In the genomic region with DNA sequence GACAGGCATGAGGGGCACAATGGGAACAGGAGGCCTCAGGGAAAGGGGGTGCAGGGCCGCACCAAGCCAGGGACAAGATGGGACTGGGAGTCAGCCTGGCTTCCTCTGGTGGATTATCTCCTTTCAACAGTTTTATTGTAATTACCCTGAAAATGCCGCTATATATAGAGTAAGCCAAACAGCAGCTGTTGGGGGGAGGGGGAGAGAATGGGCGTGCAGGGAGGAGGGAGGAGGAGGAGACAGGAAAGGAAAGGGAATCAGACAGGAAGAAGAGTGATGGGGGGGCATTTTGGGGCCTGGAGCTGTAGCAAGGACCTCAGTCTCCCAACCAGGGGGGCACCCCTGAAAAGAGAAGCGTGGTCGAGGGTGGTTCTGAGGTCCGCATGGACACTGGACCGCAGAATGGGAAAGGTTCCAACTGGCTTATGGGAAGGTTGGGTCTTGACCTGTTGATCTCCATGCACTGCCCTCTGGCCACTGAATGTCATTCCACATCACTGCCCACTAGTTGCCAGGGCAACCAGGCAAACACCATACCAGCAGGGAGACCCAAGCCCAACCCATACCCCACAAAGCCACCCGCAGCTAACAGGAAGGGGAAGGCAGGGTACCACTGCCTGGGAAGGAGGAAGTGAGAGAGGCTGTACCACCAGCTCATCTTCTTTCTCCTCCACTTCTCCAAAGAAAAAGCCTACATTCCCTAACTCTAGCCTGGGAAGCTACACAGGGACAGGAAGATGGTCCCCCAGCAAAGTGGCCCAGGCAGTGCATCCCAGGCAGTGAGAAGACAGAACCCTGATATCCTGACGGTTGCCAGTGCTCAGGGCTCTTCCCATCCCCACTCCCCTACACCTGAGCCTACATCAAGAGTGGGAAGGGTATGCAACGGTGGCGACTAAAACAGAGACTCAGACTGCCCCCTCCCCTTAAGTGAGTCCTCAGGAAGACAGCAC, we compare ENCODE assay signal across 8 mouse cellular contexts. TPM values are rescaled to one million over a fixed set of nuclear protein-coding genes. Genes with fewer than 3 reads are reported as not detected.
DNase-seq lines count a peak whose midpoint lies in the region; ATAC-seq and TF ChIP-seq lines count a peak whose summit lies in the region.

No protein-coding gene starts in this region.

- no peak overlapping the region for H3K9ac ChIP-seq in hindbrain, embryonic 14.5 days
- no peak overlapping the region for H3K9ac ChIP-seq in stomach, postnatal 0 days (ENCODE audit: low read length)

- H3K27ac ChIP-seq in embryonic facial prominence, embryonic 10.5 days (replicated peaks), result peak overlapping the region; percentile 69
- peak overlapping the region; percentile 1; the same call in 1 of the 2 replicates for H3K27ac ChIP-seq in hindbrain, embryonic 14.5 days
- peak overlapping the region; percentile 40 for H3K27ac ChIP-seq in stomach, postnatal 0 days (replicated peaks)

- H3K9me3 ChIP-seq in embryonic facial prominence, embryonic 10.5 days, result no peaks in the 10 kb centered on the region
- H3K9me3 ChIP-seq in hindbrain, embryonic 14.5 days (ENCODE audit: control insufficient read depth, low read length), result no peaks in the 10 kb centered on the region
- H3K9me3 ChIP-seq in stomach, postnatal 0 days (ENCODE audit: control insufficient read depth, low read length), result no peaks in the 10 kb centered on the region

- H3K36me3 ChIP-seq in embryonic facial prominence, embryonic 10.5 days (replicated peaks), result peaks cover 40% of the 10 kb centered on the region
- H3K36me3 ChIP-seq in hindbrain, embryonic 14.5 days (replicated peaks; ENCODE audit: control insufficient read depth, insufficient read depth), result peaks cover 43% of the 10 kb centered on the region
- H3K36me3 ChIP-seq in stomach, postnatal 0 days (ENCODE audit: control insufficient read depth, insufficient read depth, low read length), result peaks cover 19% of the 10 kb centered on the region

- H3K27me3 ChIP-seq in embryonic facial prominence, embryonic 10.5 days (replicated peaks; ENCODE audit: low read depth, poor library complexity, severe bottlenecking), result 0 out of 2 replicates have a peak, but pooled peaks cover 12% of the 10 kb centered on the region
- no peaks in the 10 kb centered on the region for H3K27me3 ChIP-seq in hindbrain, embryonic 14.5 days (ENCODE audit: control insufficient read depth, insufficient read depth, low read length)
- H3K27me3 ChIP-seq in stomach, postnatal 0 days (ENCODE audit: control insufficient read depth, insufficient read depth, low read length), result no peaks in the 10 kb centered on the region

- ATAC-seq in hindbrain, embryonic 14.5 days (ENCODE audit: low FRiP score), result no peak
- peak; percentile 66 for ATAC-seq in megakaryocyte, adult 5-6 weeks (ENCODE audit: poor library complexity, severe bottlenecking)
- no peak for ATAC-seq in stomach, postnatal 0 days (ENCODE audit: low FRiP score, low TSS enrichment)

- DNase-seq in kidney, postnatal 10 days, result peak; percentile 78
- DNase-seq in kidney, adult 11 months, result no peak
- DNase-seq in embryonic facial prominence, embryonic 10.5 days (ENCODE audit: low spot score), result peak; percentile 50
- DNase-seq in hindbrain, embryonic 14.5 days (ENCODE audit: low spot score), result no peak
- no peak for DNase-seq in stomach, postnatal 0 days (ENCODE audit: low spot score)
- DNase-seq in testis, postnatal 10 days (ENCODE audit: low spot score), result no peak
- no peak for DNase-seq in cerebellum, adult 8-10 months

- H3K4me2 ChIP-seq in hindbrain, embryonic 14.5 days (replicated peaks), result peak overlapping the region; percentile 10; the same call in 1 of the 2 replicates
- H3K4me2 ChIP-seq in stomach, postnatal 0 days (replicated peaks; ENCODE audit: low read depth), result no peak overlapping the region

- peak overlapping the region; percentile 30; the same call in 1 of the 2 replicates for H3K4me3 ChIP-seq in embryonic facial prominence, embryonic 10.5 days
- no peak overlapping the region for H3K4me3 ChIP-seq in hindbrain, embryonic 14.5 days (replicated peaks; ENCODE audit: low read length)
- no peak overlapping the region for H3K4me3 ChIP-seq in stomach, postnatal 0 days (ENCODE audit: low read depth, low read length)

- TF ChIP-seq EP300 in stomach, postnatal 0 days (optimal IDR thresholded peaks at IDR 0.05), result no peak

- peaks cover 60% of the 10 kb centered on the region for H3K4me1 ChIP-seq in embryonic facial prominence, embryonic 10.5 days
- peaks cover 16% of the 10 kb centered on the region for H3K4me1 ChIP-seq in hindbrain, embryonic 14.5 days (replicated peaks; ENCODE audit: control insufficient read depth, insufficient read depth, low read length)
- H3K4me1 ChIP-seq in stomach, postnatal 0 days (replicated peaks; ENCODE audit: control insufficient read depth, insufficient read depth), result peaks cover 3% of the 10 kb centered on the region; the same call in 1 of the 2 replicates

- no peak for TF ChIP-seq CTCF in stomach, postnatal 0 days (IDR thresholded peaks at IDR 0.05; ENCODE audit: low read depth)

- 45% methylated on average over 11 of the region's 11 CpGs for WGBS in embryonic facial prominence, embryonic 10.5 days
- 18% methylated on average over 11 of the region's 11 CpGs for WGBS in hindbrain, embryonic 14.5 days
- 52% methylated on average over 11 of the region's 11 CpGs for WGBS in stomach, postnatal 0 days

RNA-seq across cellular contexts. Expression of gene G6pc3, which starts 18.7 kb away (rescaled TPM):
- polyA plus RNA-seq in embryonic facial prominence, embryonic 10.5 days (2016; fragmentation: Nextera tagmentation; extraction: Ambion mirVana), result 38.2 and 39.6 TPM in 2 replicates
- polyA plus RNA-seq in hindbrain, embryonic 14.5 days (2014; fragmentation: Nextera tagmentation; extraction: Ambion mirVana), result 39.9 and 42.3 TPM in 2 replicates
- total RNA-seq in megakaryocyte, adult 5-6 weeks (2015), result 23.4 and 23.8 TPM in 2 replicates
- 14.7 and 19.1 TPM in 2 replicates for total RNA-seq in megakaryocyte, adult 5-6 weeks (2017)
- 19.2 and 19.4 TPM in 2 replicates for polyA plus RNA-seq in stomach, postnatal 0 days (2015; fragmentation: Nextera tagmentation; extraction: Ambion mirVana)

RNA-seq across cellular contexts. Expression of gene Hdac5, which starts 21.9 kb away (rescaled TPM):
- 49.6 and 52.9 TPM in 2 replicates for polyA plus RNA-seq in embryonic facial prominence, embryonic 10.5 days (2016; fragmentation: Nextera tagmentation; extraction: Ambion mirVana)
- polyA plus RNA-seq in hindbrain, embryonic 14.5 days (2014; fragmentation: Nextera tagmentation; extraction: Ambion mirVana), result 40.7 and 50.8 TPM in 2 replicates
- total RNA-seq in megakaryocyte, adult 5-6 weeks (2015), result 35.0 and 47.6 TPM in 2 replicates
- total RNA-seq in megakaryocyte, adult 5-6 weeks (2017), result 36.2 and 36.5 TPM in 2 replicates
- polyA plus RNA-seq in stomach, postnatal 0 days (2015; fragmentation: Nextera tagmentation; extraction: Ambion mirVana), result 33.8 and 43.3 TPM in 2 replicates

RNA-seq across cellular contexts. Expression of gene Lsm12, which starts 23.0 kb away (rescaled TPM):
- 145 and 155 TPM in 2 replicates for polyA plus RNA-seq in embryonic facial prominence, embryonic 10.5 days (2016; fragmentation: Nextera tagmentation; extraction: Ambion mirVana)
- polyA plus RNA-seq in hindbrain, embryonic 14.5 days (2014; fragmentation: Nextera tagmentation; extraction: Ambion mirVana), result 78.6 and 81.9 TPM in 2 replicates
- total RNA-seq in megakaryocyte, adult 5-6 weeks (2015), result 81.3 and 83.9 TPM in 2 replicates
- 43.0 and 46.5 TPM in 2 replicates for total RNA-seq in megakaryocyte, adult 5-6 weeks (2017)
- polyA plus RNA-seq in stomach, postnatal 0 days (2015; fragmentation: Nextera tagmentation; extraction: Ambion mirVana), result 70.0 and 99.4 TPM in 2 replicates

RNA-seq across cellular contexts. Expression of gene BC030867, which starts 40.6 kb away (rescaled TPM):
- polyA plus RNA-seq in embryonic facial prominence, embryonic 10.5 days (2016; fragmentation: Nextera tagmentation; extraction: Ambion mirVana), result 30.1 and 32.4 TPM in 2 replicates
- 1.8 and 2.9 TPM in 2 replicates for polyA plus RNA-seq in hindbrain, embryonic 14.5 days (2014; fragmentation: Nextera tagmentation; extraction: Ambion mirVana)
- total RNA-seq in megakaryocyte, adult 5-6 weeks (2015), result 8.7 and 12.8 TPM in 2 replicates
- 4.6 and 5.0 TPM in 2 replicates for total RNA-seq in megakaryocyte, adult 5-6 weeks (2017)
- polyA plus RNA-seq in stomach, postnatal 0 days (2015; fragmentation: Nextera tagmentation; extraction: Ambion mirVana), result 2.2 and 2.7 TPM in 2 replicates

RNA-seq across cellular contexts. Expression of gene Tmem101, which starts 51.9 kb away (rescaled TPM):
- polyA plus RNA-seq in embryonic facial prominence, embryonic 10.5 days (2016; fragmentation: Nextera tagmentation; extraction: Ambion mirVana), result 35.0 and 38.0 TPM in 2 replicates
- 32.7 and 35.0 TPM in 2 replicates for polyA plus RNA-seq in hindbrain, embryonic 14.5 days (2014; fragmentation: Nextera tagmentation; extraction: Ambion mirVana)
- 7.9 and 8.4 TPM in 2 replicates for total RNA-seq in megakaryocyte, adult 5-6 weeks (2015)
- total RNA-seq in megakaryocyte, adult 5-6 weeks (2017), result 12.5 and 16.3 TPM in 2 replicates
- 13.8 and 14.5 TPM in 2 replicates for polyA plus RNA-seq in stomach, postnatal 0 days (2015; fragmentation: Nextera tagmentation; extraction: Ambion mirVana)

Comparison
In these comparisons a context has a peak if more than half of its experiments do, and no peak if none do; other contexts are left out.
1. DNase-seq: peak in kidney, postnatal 10 days (single experiment) and embryonic facial prominence, embryonic 10.5 days (single experiment); none in kidney, adult 11 months (single experiment), hindbrain, embryonic 14.5 days (single experiment), stomach, postnatal 0 days (single experiment), testis, postnatal 10 days (single experiment) and cerebellum, adult 8-10 months (single experiment).
2. H3K27ac ChIP-seq: peak in every context shown above with its lines; median percentile 69 in embryonic facial prominence, embryonic 10.5 days; 40 in stomach, postnatal 0 days; 1 in hindbrain, embryonic 14.5 days.